Mouse (Mus musculus): ENCODE measurements around the gene Mmd. TPM values are rescaled to one million over a fixed set of nuclear protein-coding genes. Genes with fewer than 3 reads are reported as not detected.

Mmd gene
- polyA plus RNA-seq (2015; fragmentation: Nextera tagmentation; extraction: Ambion mirVana), result 36.1 and 37.3 TPM in 2 replicates

GRCm38 (mm10) chr11:90249025-90249650 is at the start of gene Mmd:
TSS of gene Mmd (plus strand) at chr11:90249456.
- ATAC-seq (ENCODE audit: low FRiP score, low TSS enrichment), result peak; percentile 99
- peak within 1 kb of the TSS; percentile 87 for H3K4me2 ChIP-seq (replicated peaks; ENCODE audit: low read depth, low read length)
- peaks cover 23% of the 10 kb centered on the region; the same call in 1 of the 2 replicates for H3K4me1 ChIP-seq (ENCODE audit: insufficient read depth, low read length)
- no peaks in the 10 kb centered on the region for H3K36me3 ChIP-seq (ENCODE audit: insufficient read depth, low read length)
- H3K27ac ChIP-seq (ENCODE audit: low read length), result peak within 1 kb of the TSS; percentile 84
- H3K9ac ChIP-seq (replicated peaks; ENCODE audit: low read length), result peak within 1 kb of the TSS; percentile 92
- H3K9me3 ChIP-seq (ENCODE audit: low read length), result no peaks in the 10 kb centered on the region
- H3K27me3 ChIP-seq (ENCODE audit: insufficient read depth, low read length), result no peaks in the 10 kb centered on the region
- H3K4me3 ChIP-seq (ENCODE audit: low read length), result peak within 1 kb of the TSS; percentile 89
- WGBS, result under 1% methylated on average over 48 of the region's 51 CpGs

DNA sequence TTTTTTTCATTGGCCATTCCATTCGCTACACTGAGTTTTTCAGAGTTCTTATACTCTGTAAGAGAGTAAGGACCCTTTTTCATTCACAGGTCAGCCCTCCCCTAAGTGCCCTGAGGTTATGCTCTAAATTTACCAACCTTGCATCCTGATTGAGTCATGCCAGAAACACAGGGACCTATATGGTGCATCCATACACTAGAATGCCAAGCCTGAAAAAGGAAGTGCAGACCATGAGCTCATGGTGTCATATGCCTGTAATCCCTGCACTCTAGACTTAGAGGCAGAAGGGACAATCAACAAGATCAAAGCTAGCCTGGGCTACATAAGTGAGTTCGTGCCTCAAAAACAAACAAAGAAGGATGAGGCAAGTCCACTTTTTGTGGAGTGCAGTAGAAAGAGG is 48.4 kb upstream of the Mmd start:
- Histone ChIP-seq H3K27me3 (ENCODE audit: insufficient read depth, low read length) (no peaks in the 10 kb centered on the region), H3K9ac (replicated peaks; ENCODE audit: low read length) (no peak overlapping the region), H3K4me3 (ENCODE audit: low read length) (no peak overlapping the region), H3K36me3 (ENCODE audit: insufficient read depth, low read length) (no peaks in the 10 kb centered on the region), H3K27ac (ENCODE audit: low read length) (no peak overlapping the region), H3K9me3 (ENCODE audit: low read length) (no peaks in the 10 kb centered on the region), H3K4me2 (replicated peaks; ENCODE audit: low read depth, low read length) (no peak overlapping the region), H3K4me1 (ENCODE audit: insufficient read depth, low read length) (no peaks in the 10 kb centered on the region)
- 84% methylated on average over 2 of the region's 2 CpGs for WGBS
- ATAC-seq (ENCODE audit: low FRiP score, low TSS enrichment), result no peak

DNA sequence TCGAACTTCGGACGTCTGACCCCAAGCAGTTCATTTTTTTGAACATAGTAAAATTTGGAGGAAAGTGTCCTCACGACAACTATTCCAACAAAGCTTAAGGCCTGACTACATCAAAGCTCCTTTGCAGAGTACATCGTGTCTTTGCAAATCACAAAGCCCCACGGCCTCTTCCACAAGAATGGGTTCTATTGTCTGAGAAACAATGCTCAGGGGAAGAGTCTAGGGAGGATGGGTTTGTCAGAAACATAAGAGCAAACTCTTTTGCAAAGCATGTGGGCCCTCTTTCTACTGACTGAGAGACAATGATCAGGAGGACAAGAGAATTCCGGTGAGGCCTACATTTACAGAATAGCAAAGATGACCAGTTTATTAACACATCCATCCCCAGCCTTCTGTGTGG is 35.0 kb upstream of the Mmd start:
- Histone ChIP-seq H3K4me1 (ENCODE audit: insufficient read depth, low read length) (no peaks in the 10 kb centered on the region), H3K27me3 (ENCODE audit: insufficient read depth, low read length) (no peaks in the 10 kb centered on the region), H3K36me3 (ENCODE audit: insufficient read depth, low read length) (no peaks in the 10 kb centered on the region), H3K9ac (replicated peaks; ENCODE audit: low read length) (no peak overlapping the region), H3K27ac (ENCODE audit: low read length) (no peak overlapping the region), H3K4me3 (ENCODE audit: low read length) (no peak overlapping the region), H3K9me3 (ENCODE audit: low read length) (no peaks in the 10 kb centered on the region), H3K4me2 (replicated peaks; ENCODE audit: low read depth, low read length) (no peak overlapping the region)
- no peak for ATAC-seq (ENCODE audit: low FRiP score, low TSS enrichment)
- 85% methylated on average over 7 of the region's 7 CpGs for WGBS

DNA sequence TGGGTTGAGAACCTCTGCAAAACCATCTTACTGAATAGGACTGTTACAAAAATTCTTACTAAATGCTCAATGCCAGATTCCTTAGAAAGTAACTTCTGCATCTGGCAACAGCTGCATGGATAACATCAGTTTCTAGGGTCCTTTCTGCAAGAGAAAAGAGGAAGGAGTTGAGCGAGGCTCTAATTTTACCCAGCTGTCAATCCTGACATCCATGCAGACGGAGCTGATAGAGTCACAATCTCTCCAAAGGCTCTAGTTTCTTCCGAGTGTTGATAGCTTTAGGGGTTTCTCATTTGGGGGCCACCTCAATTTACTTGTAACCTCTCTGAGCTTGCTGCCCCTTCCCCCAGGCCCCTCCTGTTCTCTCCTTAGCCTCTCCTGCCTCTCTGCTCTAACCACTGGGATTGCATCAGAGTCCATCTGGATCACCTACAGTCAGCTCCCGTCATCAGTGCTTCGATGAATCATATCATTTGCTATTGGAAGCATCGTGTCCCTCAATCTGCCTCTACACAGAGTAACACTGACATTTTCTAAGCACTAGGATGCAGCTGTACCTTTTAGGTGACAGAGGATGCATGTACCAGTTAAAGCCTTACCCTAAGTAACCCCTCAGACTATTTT is 29.1 kb upstream of the Mmd start:
- peaks cover 8% of the 10 kb centered on the region; the same call in 1 of the 2 replicates for H3K4me1 ChIP-seq (ENCODE audit: insufficient read depth, low read length)
- ATAC-seq (ENCODE audit: low FRiP score, low TSS enrichment), result no peak
- H3K36me3 ChIP-seq (ENCODE audit: insufficient read depth, low read length), result no peaks in the 10 kb centered on the region
- H3K4me3 ChIP-seq (ENCODE audit: low read length), result no peak overlapping the region
- no peaks in the 10 kb centered on the region for H3K27me3 ChIP-seq (ENCODE audit: insufficient read depth, low read length)
- H3K9me3 ChIP-seq (ENCODE audit: low read length), result no peaks in the 10 kb centered on the region
- H3K27ac ChIP-seq (ENCODE audit: low read length), result no peak overlapping the region
- WGBS, result 71% methylated on average over 6 of the region's 6 CpGs
- no peak overlapping the region for H3K4me2 ChIP-seq (replicated peaks; ENCODE audit: low read depth, low read length)
- H3K9ac ChIP-seq (replicated peaks; ENCODE audit: low read length), result no peak overlapping the region

- ATAC-seq (ENCODE audit: low FRiP score, low TSS enrichment), result no peak; the same call in 1 of the 2 replicates
- H3K4me3 ChIP-seq (ENCODE audit: low read length), result no peak overlapping the region
Measured at GRCm38 (mm10) chr11:90220750-90221149, 28.5 kb upstream of the Mmd start.

DNA sequence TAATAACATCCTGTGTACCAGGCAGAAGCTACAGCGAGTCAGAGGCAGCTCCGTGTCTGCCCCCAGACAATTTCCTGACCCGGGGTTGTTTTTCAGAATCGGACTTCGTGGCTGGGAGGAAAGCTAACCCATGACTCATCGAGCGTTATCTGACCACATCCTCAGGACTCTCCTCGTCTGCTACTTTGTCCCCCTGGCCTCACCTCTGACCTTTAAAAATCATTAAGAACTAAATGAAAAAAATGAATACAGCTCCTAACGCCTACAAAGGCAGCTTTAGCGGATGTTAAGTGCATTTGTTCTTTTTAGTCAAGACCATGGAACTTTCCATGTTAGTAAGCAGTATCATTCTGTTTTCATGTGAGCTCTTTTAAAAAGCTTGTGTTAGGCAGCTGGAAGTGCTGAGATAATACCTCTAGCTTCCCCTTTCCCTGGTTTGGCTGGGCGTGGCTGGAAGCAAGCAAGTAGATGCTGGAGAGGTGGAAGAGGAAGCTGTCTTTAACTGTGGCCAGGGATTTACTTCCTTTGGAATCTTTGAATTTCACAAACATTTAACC is 24.3 kb upstream of the Mmd start:
- Histone ChIP-seq H3K4me3 (ENCODE audit: low read length) (no peak overlapping the region), H3K4me1 (ENCODE audit: insufficient read depth, low read length) (peaks cover 12% of the 10 kb centered on the region)

More at GRCm38 (mm10) chr11:90220750-90221149, 28.5 kb upstream of the Mmd start:
- no peaks in the 10 kb centered on the region for H3K27me3 ChIP-seq (ENCODE audit: insufficient read depth, low read length)
- no peak overlapping the region for H3K9ac ChIP-seq (replicated peaks; ENCODE audit: low read length)
- H3K36me3 ChIP-seq (ENCODE audit: insufficient read depth, low read length), result no peaks in the 10 kb centered on the region
- 24% methylated on average over 2 of the region's 2 CpGs for WGBS
- H3K4me1 ChIP-seq (ENCODE audit: insufficient read depth, low read length), result peaks cover 9% of the 10 kb centered on the region; the same call in 1 of the 2 replicates
- H3K9me3 ChIP-seq (ENCODE audit: low read length), result no peaks in the 10 kb centered on the region
- no peak overlapping the region for H3K4me2 ChIP-seq (replicated peaks; ENCODE audit: low read depth, low read length)
- 0 out of 2 replicates have a peak overlapping the region, but pooled peaks have one; percentile 5 for H3K27ac ChIP-seq (ENCODE audit: low read length)

GRCm38 (mm10) chr11:90227000-90227922 is 22.0 kb upstream of the Mmd start:
- ATAC-seq (ENCODE audit: low FRiP score, low TSS enrichment), result no peak
- no peaks in the 10 kb centered on the region for H3K36me3 ChIP-seq (ENCODE audit: insufficient read depth, low read length)
- no peak overlapping the region for H3K9ac ChIP-seq (replicated peaks; ENCODE audit: low read length)
- no peak overlapping the region for H3K27ac ChIP-seq (ENCODE audit: low read length)
- no peaks in the 10 kb centered on the region for H3K27me3 ChIP-seq (ENCODE audit: insufficient read depth, low read length)
- no peak overlapping the region for H3K4me3 ChIP-seq (ENCODE audit: low read length)
- 69% methylated on average over 12 of the region's 12 CpGs for WGBS
- no peak overlapping the region for H3K4me2 ChIP-seq (replicated peaks; ENCODE audit: low read depth, low read length)
- peaks cover 14% of the 10 kb centered on the region for H3K4me1 ChIP-seq (ENCODE audit: insufficient read depth, low read length)
- no peaks in the 10 kb centered on the region for H3K9me3 ChIP-seq (ENCODE audit: low read length)

More for the DNA sequence above, 24.3 kb upstream of the Mmd start:
- H3K4me2 ChIP-seq (replicated peaks; ENCODE audit: low read depth, low read length), result no peak overlapping the region
- H3K27ac ChIP-seq (ENCODE audit: low read length), result peak overlapping the region; percentile 25; the same call in 1 of the 2 replicates
- ATAC-seq (ENCODE audit: low FRiP score, low TSS enrichment), result no peak
- no peaks in the 10 kb centered on the region for H3K27me3 ChIP-seq (ENCODE audit: insufficient read depth, low read length)
- no peaks in the 10 kb centered on the region for H3K9me3 ChIP-seq (ENCODE audit: low read length)
- no peaks in the 10 kb centered on the region for H3K36me3 ChIP-seq (ENCODE audit: insufficient read depth, low read length)
- no peak overlapping the region for H3K9ac ChIP-seq (replicated peaks; ENCODE audit: low read length)
- WGBS, result 28% methylated on average over 11 of the region's 11 CpGs

GRCm38 (mm10) chr11:90228251-90228949 is 20.9 kb upstream of the Mmd start:
- Histone ChIP-seq H3K4me2 (replicated peaks; ENCODE audit: low read depth, low read length) (no peak overlapping the region), H3K4me1 (ENCODE audit: insufficient read depth, low read length) (peaks cover 17% of the 10 kb centered on the region), H3K9me3 (ENCODE audit: low read length) (no peaks in the 10 kb centered on the region), H3K27me3 (ENCODE audit: insufficient read depth, low read length) (no peaks in the 10 kb centered on the region), H3K36me3 (ENCODE audit: insufficient read depth, low read length) (no peaks in the 10 kb centered on the region), H3K27ac (ENCODE audit: low read length) (no peak overlapping the region), H3K4me3 (ENCODE audit: low read length) (no peak overlapping the region), H3K9ac (replicated peaks; ENCODE audit: low read length) (no peak overlapping the region)
- no peak for ATAC-seq (ENCODE audit: low FRiP score, low TSS enrichment)
- WGBS, result 88% methylated on average over 9 of the region's 9 CpGs

- Histone ChIP-seq H3K27ac (ENCODE audit: low read length) (peak overlapping the region; percentile 5; the same call in 1 of the 2 replicates), H3K4me2 (replicated peaks; ENCODE audit: low read depth, low read length) (no peak overlapping the region), H3K9ac (replicated peaks; ENCODE audit: low read length) (no peak overlapping the region), H3K36me3 (ENCODE audit: insufficient read depth, low read length) (no peaks in the 10 kb centered on the region), H3K4me3 (ENCODE audit: low read length) (no peak overlapping the region), H3K27me3 (ENCODE audit: insufficient read depth, low read length) (no peaks in the 10 kb centered on the region), H3K9me3 (ENCODE audit: low read length) (no peaks in the 10 kb centered on the region), H3K4me1 (ENCODE audit: insufficient read depth, low read length) (peaks cover 17% of the 10 kb centered on the region)
- no peak for ATAC-seq (ENCODE audit: low FRiP score, low TSS enrichment)
Measured at GRCm38 (mm10) chr11:90229800-90230199, 19.5 kb upstream of the Mmd start.
